Mouse (Mus musculus) hindbrain, embryonic 14.5 days (tissue): Measurements from ENCODE around the gene Ypel5. TPM values are rescaled to one million over a fixed set of nuclear protein-coding genes. Genes with fewer than 3 reads are reported as not detected.

Experiments used
- ATAC-seq: fragments of 200-750 bp; cut with Nextera tagmentation; 2 replicates; pipeline ENCODE4 v1.8.0; 2017; ENCODE audit warnings: moderate number of reproducible peaks, mild to moderate bottlenecking, moderate TSS enrichment, moderate library complexity; ENCODE audit not compliant: low FRiP score
- DNase-seq: peaks from one replicate; pipeline ENCODE4 v3.0.0-alpha.2; 2015; ENCODE audit warnings: low spot score
- H3K27ac ChIP-seq: fragments of 300-500 bp; sonication (generic); 2 replicates; pipeline ENCODE4 v1.5.1; 2014; ENCODE audit warnings: mild to moderate bottlenecking, moderate library complexity
- H3K27me3 ChIP-seq: fragments of 300-500 bp; sonication (generic); 2 replicates; pipeline ENCODE4 v1.6.1; 2014; ENCODE audit warnings: mild to moderate bottlenecking, low read length, mixed read lengths; ENCODE audit not compliant: control insufficient read depth, insufficient read depth
- H3K36me3 ChIP-seq: fragments of 300-500 bp; sonication (generic); replicated peaks from 2 replicates; pipeline ENCODE4 v1.6.1; 2014; ENCODE audit not compliant: control insufficient read depth, insufficient read depth
- H3K4me1 ChIP-seq: fragments of 300-500 bp; sonication (generic); replicated peaks from 2 replicates; pipeline ENCODE4 v1.6.1; 2014; ENCODE audit warnings: antibody characterized with exemption, low read length, mixed read lengths; ENCODE audit not compliant: control insufficient read depth, insufficient read depth
- H3K4me2 ChIP-seq: fragments of 300-500 bp; sonication (generic); replicated peaks from 2 replicates; pipeline ENCODE4 v1.6.1; 2014; ENCODE audit warnings: mild to moderate bottlenecking, moderate library complexity
- H3K4me3 ChIP-seq: fragments of 300-500 bp; sonication (generic); replicated peaks from 2 replicates; pipeline ENCODE4 v1.5.1; 2014; ENCODE audit warnings: mild to moderate bottlenecking, low read length
- H3K9ac ChIP-seq: fragments of 300-500 bp; sonication (generic); 2 replicates; pipeline ENCODE4 v1.6.1; 2014
- H3K9me3 ChIP-seq: fragments of 300-500 bp; sonication (generic); 2 replicates; pipeline ENCODE4 v1.6.1; 2016; ENCODE audit warnings: low read length; ENCODE audit not compliant: control insufficient read depth
- WGBS: fragments of 180-500 bp; shearing (Covaris S2); extraction: QIAGEN DNeasy Blood & Tissue Kit; methylation state at CpG from one replicate; pipeline ENCODE4 v1.1.7; 2014; 5-methylcytosine and 5-hydroxymethylcytosine counted together
- polyA plus RNA-seq: library from polyadenylated mRNA; unstranded; fragments of >200 nt; fragmentation: Nextera tagmentation; extraction: Ambion mirVana; gene quantifications from 2 replicates; pipeline ENCODE4 v1.2.1, GENCODE M21; 2014

Gene Ypel5
- polyA plus RNA-seq, 1 experiment from 2014 or later, result 118 TPM

DNA sequence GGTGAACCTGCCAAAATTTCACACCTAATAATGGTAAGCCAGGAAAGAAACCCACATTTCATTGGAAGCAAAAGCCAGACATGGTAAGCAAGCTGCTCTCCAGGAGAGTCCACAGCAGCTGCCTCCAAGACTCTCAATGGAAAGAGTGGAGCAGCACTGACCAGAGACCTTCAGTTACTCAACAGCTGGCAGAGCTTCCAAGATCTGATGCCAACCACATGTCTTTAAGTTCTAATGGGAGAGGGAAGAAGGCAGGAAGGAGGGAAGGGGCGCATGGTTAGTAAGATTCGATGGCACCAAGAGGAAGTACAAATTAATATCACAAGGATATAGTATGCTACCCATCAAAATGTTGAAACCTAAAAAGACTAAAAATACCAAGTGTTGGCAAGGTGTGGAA, 31.9 kb downstream of the Ypel5 start:
- Histone ChIP-seq H3K4me1 (no peaks in the 10 kb centered on the region), H3K4me2 (no peak overlapping the region), H3K27me3 (no peaks in the 10 kb centered on the region), H3K9ac (no peak overlapping the region), H3K27ac (no peak overlapping the region), H3K36me3 (no peaks in the 10 kb centered on the region), H3K4me3 (no peak overlapping the region), H3K9me3 (no peaks in the 10 kb centered on the region)
- 96% methylated on average over 2 of the region's 2 CpGs for WGBS
- no peak for DNase-seq
- no peak for ATAC-seq

- no peak for ATAC-seq
- H3K4me1 ChIP-seq, result no peaks in the 10 kb centered on the region
- no peak overlapping the region for H3K4me3 ChIP-seq
- DNase-seq, result no peak
- no peak overlapping the region for H3K27ac ChIP-seq
- H3K4me2 ChIP-seq, result no peak overlapping the region
- 91% methylated on average over 9 of the region's 9 CpGs for WGBS
- no peaks in the 10 kb centered on the region for H3K36me3 ChIP-seq
- no peaks in the 10 kb centered on the region for H3K9me3 ChIP-seq
- H3K27me3 ChIP-seq, result no peaks in the 10 kb centered on the region
- no peak overlapping the region for H3K9ac ChIP-seq
Measured at GRCm38 (mm10) chr17:72878979-72879378, 42.7 kb downstream of the Ypel5 start.

DNA sequence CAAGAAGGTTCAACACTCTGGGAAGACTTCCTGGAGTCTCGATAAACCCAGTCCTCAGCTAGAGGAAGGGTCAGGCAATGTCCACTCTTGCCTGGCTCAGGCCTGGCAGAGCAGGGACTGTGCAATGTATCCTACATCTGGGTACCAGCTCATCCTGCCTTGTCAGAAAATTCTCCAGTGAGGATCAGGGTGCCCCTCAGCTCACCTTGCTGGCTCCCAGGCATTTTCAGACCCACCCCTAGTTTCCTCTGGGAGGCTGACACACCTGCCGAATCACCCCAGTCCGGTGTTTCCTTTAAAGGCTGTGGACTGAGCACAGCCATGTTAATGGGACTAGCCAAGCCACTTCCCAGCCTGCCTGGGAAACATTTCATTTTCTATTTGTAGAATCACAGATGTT, 43.9 kb downstream of the Ypel5 start:
- no peak overlapping the region for H3K9ac ChIP-seq
- no peak overlapping the region for H3K27ac ChIP-seq
- no peaks in the 10 kb centered on the region for H3K36me3 ChIP-seq
- no peaks in the 10 kb centered on the region for H3K4me1 ChIP-seq
- 74% methylated on average over 3 of the region's 3 CpGs for WGBS
- no peak overlapping the region for H3K4me3 ChIP-seq
- H3K4me2 ChIP-seq, result no peak overlapping the region
- DNase-seq, result no peak
- no peak for ATAC-seq
- H3K9me3 ChIP-seq, result no peaks in the 10 kb centered on the region
- no peaks in the 10 kb centered on the region for H3K27me3 ChIP-seq

GRCm38 (mm10) chr17:72881051-72881450, 44.8 kb downstream of the Ypel5 start:
- no peak for ATAC-seq
- H3K9ac ChIP-seq, result no peak overlapping the region
- 78% methylated on average over 3 of the region's 3 CpGs for WGBS
- H3K27ac ChIP-seq, result no peak overlapping the region
- H3K36me3 ChIP-seq, result no peaks in the 10 kb centered on the region
- H3K27me3 ChIP-seq, result no peaks in the 10 kb centered on the region
- no peaks in the 10 kb centered on the region for H3K4me1 ChIP-seq
- no peak overlapping the region for H3K4me2 ChIP-seq
- H3K4me3 ChIP-seq, result no peak overlapping the region
- H3K9me3 ChIP-seq, result no peaks in the 10 kb centered on the region
- no peak for DNase-seq

DNA sequence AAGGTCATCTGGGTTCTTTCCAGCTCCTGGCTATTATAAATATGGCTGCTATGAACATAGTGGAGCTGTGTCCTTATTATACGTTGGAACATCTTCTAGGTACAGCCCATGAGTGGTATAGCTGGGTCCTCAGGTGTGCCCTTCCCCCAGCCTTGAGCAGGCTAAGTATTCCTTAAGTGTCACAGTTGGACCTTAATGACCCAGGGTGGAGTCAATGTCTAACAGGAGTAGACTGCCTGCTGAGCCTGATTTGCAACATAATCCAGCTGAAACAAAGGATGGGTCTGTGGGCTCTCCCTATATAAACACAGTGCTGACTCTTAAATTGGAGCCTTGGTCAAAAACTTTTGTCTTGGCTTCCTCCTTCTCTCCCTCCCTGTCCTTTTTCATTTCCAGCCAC, 45.6 kb downstream of the Ypel5 start:
- DNase-seq (no peak), ATAC-seq (no peak)
- Histone ChIP-seq H3K9ac (no peak overlapping the region), H3K36me3 (no peaks in the 10 kb centered on the region), H3K27ac (no peak overlapping the region), H3K9me3 (no peaks in the 10 kb centered on the region), H3K27me3 (no peaks in the 10 kb centered on the region), H3K4me1 (no peaks in the 10 kb centered on the region), H3K4me3 (no peak overlapping the region), H3K4me2 (no peak overlapping the region)
- WGBS, result 50% methylated on average over 1 of the region's 1 CpGs

DNA sequence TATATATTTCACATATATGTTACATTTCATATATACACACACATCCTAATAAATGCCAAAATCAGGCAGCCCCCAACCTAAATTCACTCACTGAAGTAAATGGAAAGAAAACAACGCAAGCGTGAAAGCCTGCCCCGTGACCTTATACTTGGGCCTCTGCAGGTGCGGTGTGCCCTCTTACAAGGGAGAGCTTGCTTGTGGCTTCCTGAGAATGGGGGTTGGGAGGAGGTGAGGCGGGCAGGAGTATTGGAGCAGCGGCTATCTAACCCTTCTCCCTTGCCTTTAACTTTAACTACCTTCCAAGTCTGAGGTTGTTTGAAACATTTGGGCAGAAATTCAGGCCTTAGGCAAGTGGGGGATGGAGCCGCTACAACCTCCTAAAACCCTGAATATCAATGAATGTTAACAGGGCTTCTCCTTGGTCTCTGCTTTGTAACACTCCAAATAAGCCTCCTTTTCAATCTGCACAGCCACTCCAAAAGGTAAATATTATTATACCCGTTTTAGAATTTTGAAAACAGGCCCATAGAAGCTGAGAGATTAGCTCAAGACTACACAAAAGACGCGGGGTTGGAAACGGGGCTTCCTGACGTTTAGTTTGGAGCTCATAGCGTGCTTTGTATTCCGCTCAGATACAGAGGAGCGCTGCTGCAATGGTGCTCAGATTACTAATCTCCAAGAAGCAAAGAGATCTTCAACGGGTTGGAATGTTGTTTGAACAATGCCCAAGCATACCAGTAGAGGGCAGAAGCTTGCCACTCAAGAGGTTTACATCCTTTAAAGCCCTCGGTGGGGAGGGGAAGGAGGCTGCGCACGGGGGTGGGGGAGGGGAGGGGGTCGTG, 53.5 kb downstream of the Ypel5 start:
- H3K27ac ChIP-seq, result peak overlapping the region; percentile 30; the same call in 1 of the 2 replicates
- H3K9me3 ChIP-seq, result no peaks in the 10 kb centered on the region
- H3K27me3 ChIP-seq, result no peaks in the 10 kb centered on the region
- peak; percentile 89 for ATAC-seq
- no peak overlapping the region for H3K9ac ChIP-seq
- no peaks in the 10 kb centered on the region for H3K36me3 ChIP-seq
- H3K4me2 ChIP-seq, result peak overlapping the region; percentile 29; the same call in 1 of the 2 replicates
- peak; percentile 90 for DNase-seq
- H3K4me1 ChIP-seq, result no peaks in the 10 kb centered on the region
- WGBS, result 17% methylated on average over 20 of the region's 20 CpGs
- H3K4me3 ChIP-seq, result no peak overlapping the region

- ATAC-seq (peak; percentile 46; the same call in 1 of the 2 replicates), DNase-seq (no peak)
- Histone ChIP-seq H3K4me1 (no peaks in the 10 kb centered on the region), H3K36me3 (no peaks in the 10 kb centered on the region), H3K4me3 (no peak overlapping the region), H3K27ac (peak overlapping the region; percentile 40; the same call in 1 of the 2 replicates), H3K9ac (no peak overlapping the region; the same call in 1 of the 2 replicates), H3K9me3 (no peaks in the 10 kb centered on the region), H3K27me3 (no peaks in the 10 kb centered on the region), H3K4me2 (0 out of 2 replicates have a peak overlapping the region, but pooled peaks have one; percentile 1)
- 54% methylated on average over 8 of the region's 8 CpGs for WGBS
Measured at GRCm38 (mm10) chr17:72890398-72890898, 54.2 kb downstream of the Ypel5 start.

GRCm38 (mm10) chr17:72891556-72891955, 55.3 kb downstream of the Ypel5 start:
- no peaks in the 10 kb centered on the region for H3K9me3 ChIP-seq
- no peaks in the 10 kb centered on the region for H3K36me3 ChIP-seq
- no peak overlapping the region for H3K9ac ChIP-seq
- DNase-seq, result no peak
- no peaks in the 10 kb centered on the region for H3K4me1 ChIP-seq
- no peak overlapping the region for H3K27ac ChIP-seq
- H3K27me3 ChIP-seq, result no peaks in the 10 kb centered on the region
- H3K4me3 ChIP-seq, result no peak overlapping the region
- H3K4me2 ChIP-seq, result no peak overlapping the region
- no peak for ATAC-seq
- 95% methylated on average over 6 of the region's 6 CpGs for WGBS

GRCm38 (mm10) chr17:72895506-72895905, 59.3 kb downstream of the Ypel5 start:
- 95% methylated on average over 3 of the region's 3 CpGs for WGBS
- Histone ChIP-seq H3K36me3 (no peaks in the 10 kb centered on the region), H3K9ac (no peak overlapping the region), H3K4me2 (no peak overlapping the region), H3K9me3 (no peaks in the 10 kb centered on the region), H3K27me3 (no peaks in the 10 kb centered on the region), H3K4me1 (no peaks in the 10 kb centered on the region), H3K27ac (no peak overlapping the region), H3K4me3 (no peak overlapping the region)
- ATAC-seq (no peak), DNase-seq (no peak)
